Mouse (Mus musculus) E14TG2a.4 (cell line): ENCODE measurements at regions not wholly inside any gene's neighbourhood (a gene's known extent, or its start where the extent isn't known, plus 50 kb on each side); places are given as distances from the start of the nearest gene placed in this dataset.

Experiments
- CTCF ChIP-seq: conservative IDR thresholded peaks from 2 replicates; pipeline ENCODE4 v1.5.1; 2014; ENCODE audit warnings: low read length
- NANOG ChIP-seq: IDR thresholded peaks from 2 replicates; pipeline ENCODE4 v1.6.1; 2014; ENCODE audit warnings: borderline replicate concordance, low read length, mixed read lengths
- POU5F1 ChIP-seq: IDR thresholded peaks from 2 replicates; pipeline ENCODE4 v1.6.1; 2014; ENCODE audit warnings: low read length, borderline replicate concordance

DNA sequence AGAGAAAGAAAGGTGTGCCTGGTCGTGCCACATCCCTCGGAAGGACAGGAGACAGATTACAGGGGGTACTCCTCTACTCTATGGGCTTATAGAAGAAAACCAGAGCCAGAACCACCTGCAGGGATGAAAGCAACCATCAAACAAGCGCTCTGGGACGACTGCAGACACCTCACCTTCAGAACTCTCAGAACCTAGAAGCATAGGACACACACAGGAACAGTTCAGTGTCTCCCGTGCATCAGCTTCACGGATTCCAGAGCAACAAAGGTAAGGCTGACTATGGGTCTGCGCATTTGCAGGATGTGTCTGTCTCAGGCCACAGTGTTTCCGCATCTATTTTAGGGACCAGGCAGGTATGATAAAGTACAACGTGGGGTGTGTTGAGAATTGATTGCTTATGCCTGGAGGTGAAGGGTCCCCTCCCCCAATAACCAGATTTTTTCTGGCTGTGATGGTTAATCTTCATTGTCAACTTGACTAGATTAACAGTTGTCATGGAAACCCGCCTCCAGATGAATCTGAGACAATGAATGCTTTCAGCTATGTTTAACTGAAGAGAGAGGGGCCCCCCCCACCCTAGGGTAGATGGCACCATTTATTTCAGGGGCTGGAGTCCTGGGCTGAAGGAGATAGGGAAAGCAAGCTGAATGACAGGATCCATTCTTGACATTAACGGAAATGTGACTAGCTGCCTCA lies 87.3 kb upstream of the Stx16 start:
- TF ChIP-seq CTCF (no peak), POU5F1 (no peak), NANOG (no peak)
